Mouse (Mus musculus): ENCODE results near the gene Snx33. TPM values are rescaled to one million over a fixed set of nuclear protein-coding genes. Genes with fewer than 3 reads are reported as not detected.

Snx33 gene
- total and polyA plus RNA-seq, 3 experiments, result 1.7 to 3.2 (median 2.6) TPM

- H3K27ac ChIP-seq (ENCODE audit: insufficient read depth, low read depth), result no peak overlapping the region
- peaks cover 84% of the 10 kb centered on the region for H3K27me3 ChIP-seq (replicated peaks)
- DNase-seq (ENCODE audit: extremely low read depth), result no peak
- no peaks in the 10 kb centered on the region for H3K79me2 ChIP-seq (replicated peaks; ENCODE audit: control insufficient read depth, extremely low read depth, insufficient read depth, poor library complexity, severe bottlenecking)
- no peak for TF ChIP-seq EP300 (IDR thresholded peaks at IDR 0.05; ENCODE audit: low read length)
- no peak for TF ChIP-seq E2F4 (IDR thresholded peaks at IDR 0.05; ENCODE audit: insufficient replicate concordance, low read depth, low read length)
- no peak for TF ChIP-seq CHD2 (IDR thresholded peaks at IDR 0.05; ENCODE audit: low read length)
- no peak for TF ChIP-seq USF1 (IDR thresholded peaks at IDR 0.05; ENCODE audit: low read depth, low read length)
- no peak for TF ChIP-seq GABPA (IDR thresholded peaks at IDR 0.05; ENCODE audit: insufficient replicate concordance, low read depth, low read length)
- no peak for TF ChIP-seq UBTF (IDR thresholded peaks at IDR 0.05; ENCODE audit: low read depth, low read length)
- dilution Hi-C loops (cut with MboI; ENCODE audit: extremely low pct_ligation_motif_present, extremely low pct_unique_long_range_greater_than_20kb, low sequenced_read_pairs), result no loop called here
- H3K4me3 ChIP-seq (replicated peaks in 1 of 3; ENCODE audit: low read depth in 2 of 3, low read length in 2 of 3, poor library complexity in 1 of 3), result no peak overlapping the region
- H3K36me3 ChIP-seq (replicated peaks in 1 of 2; ENCODE audit: control insufficient read depth in 1 of 2, insufficient read depth in 1 of 2, low read length in 1 of 2), result no peaks in the 10 kb centered on the region
- no peaks in the 10 kb centered on the region for H3K9me3 ChIP-seq (replicated peaks; ENCODE audit: low read length)
- H3K9ac ChIP-seq (ENCODE audit: insufficient read depth, low read depth), result no peak overlapping the region
- no peak overlapping the region for H3K4me2 ChIP-seq (ENCODE audit: insufficient read depth, low read depth, poor library complexity, severe bottlenecking)
- H3K4me1 ChIP-seq (ENCODE audit: control insufficient read depth in 1 of 2, insufficient read depth in 2 of 2), result peaks cover 7 to 13% of the 10 kb centered on the region in 2 experiments
- in situ Hi-C loops (cut with MboI; ENCODE audit: low pct_ligation_motif_present, low pct_unique_long_range_greater_than_20kb, low sequenced_read_pairs), result no loop called here
These were observed 55.1 kb downstream of the Snx33 start for GRCm38 (mm10) chr9:56873097-56873496.

GRCm38 (mm10) chr9:56872105-56872903 is 55.9 kb downstream of the Snx33 start:
- peaks cover 88% of the 10 kb centered on the region for H3K27me3 ChIP-seq (replicated peaks)
- H3K9me3 ChIP-seq (replicated peaks; ENCODE audit: low read length), result no peaks in the 10 kb centered on the region
- in situ Hi-C loops (cut with MboI; ENCODE audit: low pct_ligation_motif_present, low pct_unique_long_range_greater_than_20kb, low sequenced_read_pairs) (no loop called here), dilution Hi-C loops (cut with MboI; ENCODE audit: extremely low pct_ligation_motif_present, extremely low pct_unique_long_range_greater_than_20kb, low sequenced_read_pairs) (no loop called here)
- H3K4me2 ChIP-seq (ENCODE audit: insufficient read depth, low read depth, poor library complexity, severe bottlenecking), result no peak overlapping the region
- DNase-seq (ENCODE audit: extremely low read depth), result no peak
- H3K27ac ChIP-seq (ENCODE audit: insufficient read depth, low read depth), result no peak overlapping the region
- H3K9ac ChIP-seq (ENCODE audit: insufficient read depth, low read depth), result no peak overlapping the region
- TF ChIP-seq MAX (IDR thresholded peaks at IDR 0.05; ENCODE audit: low read length), result no peak
- TF ChIP-seq JUND (conservative IDR thresholded peaks at IDR 0.05; ENCODE audit: low read depth, low read length), result no peak
- no peak for TF ChIP-seq ZKSCAN1 (IDR thresholded peaks at IDR 0.05; ENCODE audit: borderline replicate concordance, low read depth, low read length)
- TF ChIP-seq UBTF (IDR thresholded peaks at IDR 0.05; ENCODE audit: low read depth, low read length), result no peak
- no peak for TF ChIP-seq KAT2A (IDR thresholded peaks at IDR 0.05; ENCODE audit: insufficient replicate concordance, low read length)
- TF ChIP-seq ZNF384 (IDR thresholded peaks at IDR 0.05; ENCODE audit: low read depth, low read length), result no peak
- no peak for TF ChIP-seq SIN3A (IDR thresholded peaks at IDR 0.05; ENCODE audit: low read length)
- no peak for TF ChIP-seq PAX5 (IDR thresholded peaks at IDR 0.05; ENCODE audit: low read length)
- TF ChIP-seq TCF12 (IDR thresholded peaks at IDR 0.05; ENCODE audit: low read depth, low read length), result no peak
- TF ChIP-seq HCFC1 (IDR thresholded peaks at IDR 0.05; ENCODE audit: low read depth, low read length), result no peak
- no peak for TF ChIP-seq RCOR1 (conservative IDR thresholded peaks at IDR 0.05; ENCODE audit: low read depth, low read length)
- no peak for TF ChIP-seq CTCF (conservative IDR thresholded peaks at IDR 0.05 in 1 of 2, IDR thresholded peaks at IDR 0.05 in 1 of 2; ENCODE audit: low read depth in 2 of 2, low read length in 2 of 2)
- no peaks in the 10 kb centered on the region for H3K36me3 ChIP-seq (replicated peaks in 1 of 2; ENCODE audit: control insufficient read depth in 1 of 2, insufficient read depth in 1 of 2, low read length in 1 of 2)
- no peak overlapping the region for H3K4me3 ChIP-seq (replicated peaks in 1 of 3; ENCODE audit: low read depth in 2 of 3, low read length in 2 of 3, poor library complexity in 1 of 3)
- H3K4me1 ChIP-seq (ENCODE audit: control insufficient read depth in 1 of 2, insufficient read depth in 2 of 2), result peaks cover 7 to 13% of the 10 kb centered on the region in 2 experiments
- H3K79me2 ChIP-seq (replicated peaks; ENCODE audit: control insufficient read depth, extremely low read depth, insufficient read depth, poor library complexity, severe bottlenecking), result no peaks in the 10 kb centered on the region

All from CH12.LX (cell line).